Mouse (Mus musculus): ENCODE results near the gene Lect2.

Lect2 gene

GRCm38 (mm10) chr13:56506871-56507496, 41.3 kb downstream of the Lect2 start:
- DNase-seq (ENCODE audit: low read depth, low spot score) = no peak

GRCm38 (mm10) chr13:56501866-56502420, 46.4 kb downstream of the Lect2 start:
- DNase-seq (ENCODE audit: low read depth, low spot score) = no peak

- DNase-seq (ENCODE audit: low read depth, low spot score) = no peak
These were observed 47.7 kb downstream of the Lect2 start for GRCm38 (mm10) chr13:56500636-56501035.

- no peak for DNase-seq (ENCODE audit: low read depth, low spot score)
These were observed 48.2 kb downstream of the Lect2 start for GRCm38 (mm10) chr13:56500132-56500531.

- no peak for DNase-seq (ENCODE audit: low read depth, low spot score)
These were observed 53.9 kb downstream of the Lect2 start for GRCm38 (mm10) chr13:56494440-56494839.
